Mouse (Mus musculus) cerebellum, postnatal 4 days (tissue): ENCODE measurements around the gene Tmem151b.
A peak's percentile ranks its signal among the peaks of the same experiment; 100 is the strongest.

Source experiments
- DNase-seq, 2 experiments: peaks; one replicate each; pipeline ENCODE4 v3.0.0; 2022; ENCODE audit warnings: low spot score in 2 of 2, mixed read lengths in 1 of 2

Gene Tmem151b

DNA sequence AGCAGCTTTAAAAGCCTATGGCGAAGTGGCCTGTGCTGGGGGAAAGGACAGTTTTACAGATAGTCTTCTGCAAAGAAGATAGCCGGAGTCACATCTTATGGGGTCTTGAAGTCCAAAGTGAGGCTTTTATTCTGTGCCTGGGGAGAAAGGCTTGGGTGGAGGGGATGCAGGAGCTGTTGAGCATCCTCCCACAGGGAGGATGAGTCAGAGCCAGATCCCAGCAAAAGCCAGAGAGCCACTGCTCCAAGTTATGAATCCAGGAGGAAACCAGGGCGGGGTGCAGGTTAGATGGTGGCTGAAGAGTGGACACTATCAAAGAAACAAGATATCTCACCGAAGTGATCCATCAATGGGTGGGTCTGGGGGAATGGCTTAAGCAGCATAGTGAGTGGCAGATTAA, 37.7 kb downstream of the Tmem151b start:
- no peak for DNase-seq

DNA sequence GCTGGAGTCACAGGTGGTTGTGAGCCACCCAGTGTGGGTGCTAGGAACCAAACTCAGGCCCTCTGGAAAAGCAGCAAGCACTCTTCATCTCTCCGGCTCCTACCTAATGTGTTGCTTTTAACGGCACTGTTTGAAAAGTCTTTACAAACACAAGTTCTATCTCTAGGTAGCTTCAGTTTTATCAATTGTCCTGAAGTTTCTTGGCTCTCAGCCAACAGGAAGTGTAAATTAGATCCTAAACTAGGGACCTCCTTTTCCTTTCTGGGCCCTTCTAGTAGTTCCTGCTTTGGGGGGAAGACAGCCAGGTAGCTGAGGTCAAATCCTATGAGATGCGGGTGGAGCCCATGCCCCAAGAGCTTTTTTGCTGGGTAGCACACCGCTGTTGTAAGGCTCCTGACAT, 38.6 kb downstream of the Tmem151b start:
- DNase-seq, result no peak

DNA sequence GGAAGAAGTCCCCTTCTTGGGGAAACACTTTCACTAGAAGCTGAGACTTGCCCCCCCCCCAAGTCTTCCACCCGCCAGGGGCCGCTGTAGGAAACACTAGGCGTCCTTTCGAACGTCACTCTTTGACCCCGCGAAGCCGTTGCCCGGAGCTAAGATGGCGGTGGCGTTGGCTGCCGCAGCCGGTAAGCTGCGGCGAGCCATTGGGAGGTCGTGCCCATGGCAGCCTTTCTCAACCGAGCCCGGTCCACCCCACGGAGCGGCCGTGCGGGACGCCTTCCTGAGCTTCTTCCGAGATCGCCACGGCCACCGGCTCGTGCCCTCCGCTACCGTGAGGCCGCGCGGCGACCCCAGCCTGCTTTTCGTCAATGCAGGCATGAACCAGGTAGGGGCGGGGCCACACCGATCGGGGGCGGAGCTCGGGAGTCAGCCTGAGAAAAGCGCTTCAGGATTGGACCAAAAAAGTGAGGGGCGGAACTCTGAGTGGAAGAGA, 42.7 kb downstream of the Tmem151b start, which contains the start of gene Aars2:
Aars2 (plus strand) TSS at position 142 of the 490 bp plus-strand sequence.
- peak; percentile 93 to 94 for DNase-seq

DNA sequence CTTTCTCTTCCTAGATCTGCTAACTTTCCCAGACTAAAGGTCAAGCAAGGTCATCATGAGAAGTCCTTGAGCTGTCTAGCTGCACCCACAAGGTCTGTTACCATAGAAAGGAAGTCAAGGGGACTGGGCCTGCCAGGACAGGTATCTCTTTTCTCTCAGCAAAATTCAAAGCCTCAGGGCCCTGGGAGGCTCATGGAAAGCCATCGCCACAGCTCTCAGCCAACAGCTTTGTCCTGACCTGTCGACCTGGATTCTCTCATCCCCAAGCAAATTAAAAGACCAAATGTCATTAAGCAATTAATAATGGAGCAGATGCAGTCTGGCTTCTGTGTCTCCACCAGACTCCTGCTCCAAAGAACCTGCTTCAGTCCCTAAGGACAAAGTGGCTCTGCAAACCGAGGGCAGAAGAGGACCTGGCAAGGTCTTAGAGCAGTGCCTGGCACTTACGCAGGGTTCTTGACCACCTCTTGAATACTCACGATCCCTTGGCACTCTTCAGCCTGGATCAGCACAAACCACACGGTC, 43.5 kb downstream of the Tmem151b start:
- no peak for DNase-seq

DNA sequence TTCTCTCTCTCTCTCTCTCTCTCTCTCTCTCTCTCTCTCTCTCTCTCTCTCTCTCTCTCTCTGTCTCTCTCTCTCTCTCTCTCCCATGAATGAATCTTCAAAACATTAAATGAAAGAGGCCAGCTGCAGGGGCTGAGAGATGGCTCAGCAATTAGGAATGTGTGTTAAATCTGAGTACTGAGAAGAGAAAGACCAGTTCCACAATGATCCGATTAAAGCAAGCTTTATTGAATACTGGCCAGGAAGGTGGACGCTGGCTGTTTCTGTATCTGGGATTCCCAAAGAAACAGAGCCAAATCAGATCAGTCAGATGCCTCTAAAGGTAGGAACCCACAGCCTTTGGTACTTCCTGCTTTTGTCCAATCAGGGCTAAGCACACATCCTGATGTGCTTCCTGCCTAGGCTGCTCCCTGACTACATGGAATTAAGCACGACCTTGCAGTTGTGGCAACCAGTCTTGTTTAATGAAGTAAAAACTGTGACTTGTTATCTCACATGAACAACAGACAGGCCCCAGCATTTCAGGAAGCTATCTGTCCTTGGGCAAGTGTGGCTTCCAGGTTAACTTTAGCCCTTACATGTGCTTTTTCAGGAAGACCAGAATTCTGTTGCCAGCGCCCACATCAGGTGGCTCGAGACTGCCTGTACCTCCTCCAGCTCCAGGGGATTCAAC, 46.0 kb downstream of the Tmem151b start:
- DNase-seq, result no peak

DNA sequence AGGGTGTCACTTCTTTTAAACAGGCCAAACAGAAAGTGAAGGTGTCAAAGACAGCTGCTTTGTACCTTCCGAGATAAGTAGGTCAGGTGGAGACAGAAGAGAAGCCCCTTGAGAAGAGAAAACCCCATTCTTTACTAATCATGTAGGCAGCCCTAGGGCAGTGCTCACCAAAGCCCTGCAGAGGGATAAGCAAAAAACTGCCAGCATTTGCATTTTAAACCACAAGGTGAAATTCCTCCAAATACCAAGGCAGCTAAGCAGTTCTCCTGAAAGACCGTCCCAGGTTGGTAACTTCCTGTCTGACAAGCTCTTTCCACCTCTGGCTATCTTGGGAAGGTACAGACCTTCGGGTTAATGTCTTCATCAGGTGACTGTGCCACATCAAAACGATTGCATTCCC, 47.2 kb downstream of the Tmem151b start:
- no peak for DNase-seq

DNA sequence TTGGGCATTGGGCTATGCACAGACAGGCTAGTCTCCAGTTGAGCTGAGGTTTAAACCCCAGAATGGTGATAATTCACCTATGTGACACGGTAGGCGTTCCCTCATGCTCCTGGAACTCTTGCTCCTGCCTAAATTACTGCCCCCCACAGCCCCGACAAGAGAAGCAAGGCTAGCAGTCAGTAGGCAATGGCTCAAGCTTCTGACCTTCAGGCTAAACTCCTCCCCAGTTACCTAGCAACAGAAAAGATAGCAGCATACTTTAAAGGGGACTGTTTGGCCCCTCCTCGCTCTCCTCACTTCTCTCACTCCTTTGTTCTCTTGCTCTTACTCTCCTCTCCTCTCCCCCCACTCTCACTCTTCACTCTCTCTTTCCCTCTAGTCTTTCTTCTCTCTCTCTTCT, 48.5 kb downstream of the Tmem151b start:
- DNase-seq, result no peak

DNA sequence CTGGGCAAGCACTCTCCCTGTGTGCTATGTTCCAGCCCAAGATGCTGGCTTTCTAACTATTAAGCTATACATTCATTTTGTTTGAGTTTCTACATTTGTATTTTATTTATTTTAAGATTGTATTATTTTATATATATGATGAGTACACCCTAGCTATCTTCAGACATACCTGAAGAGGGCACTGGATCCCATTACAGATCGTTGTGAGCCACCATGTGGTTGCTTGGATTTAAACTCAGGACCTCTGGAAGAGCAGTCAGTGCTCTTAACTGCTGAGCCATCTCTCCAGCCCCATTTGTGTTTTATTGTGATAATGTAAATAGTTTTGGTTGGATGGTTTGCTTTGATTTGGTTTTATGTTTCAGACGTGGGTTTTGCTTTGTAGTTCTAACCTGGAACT, 50.0 kb downstream of the Tmem151b start:
- DNase-seq, result no peak

DNA sequence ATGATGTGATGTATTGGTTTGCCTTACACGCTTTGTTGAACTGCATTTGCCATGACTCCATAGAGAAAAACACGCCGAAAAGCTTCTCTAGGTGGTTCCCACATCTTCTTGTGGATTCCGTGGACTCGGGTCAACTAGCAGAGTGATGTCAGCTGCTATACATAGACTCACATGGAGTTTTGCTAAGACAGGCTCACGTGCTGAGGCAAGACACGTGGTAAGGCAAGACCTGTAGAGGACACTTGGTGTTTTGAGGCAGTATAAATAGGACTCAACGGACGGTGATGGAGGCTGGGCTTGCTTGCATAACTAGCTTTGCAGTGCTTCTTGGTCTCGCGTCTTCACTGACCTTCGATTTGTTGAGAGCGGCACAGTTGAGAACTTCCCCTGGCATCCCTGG, 51.1 kb downstream of the Tmem151b start:
- no peak for DNase-seq

DNA sequence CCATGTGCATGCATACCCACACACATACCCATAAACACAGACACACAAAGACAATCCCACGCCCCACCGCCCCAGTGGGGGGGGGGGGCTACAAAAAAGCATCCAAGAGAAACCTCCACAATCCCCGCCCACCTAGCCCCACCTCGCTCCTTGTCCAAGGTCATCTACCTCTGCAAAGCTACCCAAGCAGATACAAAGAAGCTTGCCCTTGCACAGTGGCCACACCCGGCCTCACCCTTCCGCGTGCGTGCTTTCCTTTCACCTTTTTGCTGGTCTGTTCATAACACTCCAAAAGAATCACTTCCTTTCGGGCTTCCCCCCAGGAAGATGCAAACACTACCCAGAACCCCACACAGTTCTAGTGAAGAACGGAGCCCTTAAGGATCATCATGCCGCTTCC, 54.1 kb downstream of the Tmem151b start:
- no peak for DNase-seq
